Mouse (Mus musculus) forebrain, embryonic 14.5 days (tissue): ENCODE measurements around the gene Lrrc10b. TPM values are rescaled to one million over a fixed set of nuclear protein-coding genes. Genes with fewer than 3 reads are reported as not detected.

ENCODE experiments used
- ATAC-seq: fragments of 200-750 bp; cut with Nextera tagmentation; 2 replicates; pipeline ENCODE4 v1.8.0; 2017; ENCODE audit warnings: mild to moderate bottlenecking, moderate library complexity
- DNase-seq: peaks from one replicate; pipeline ENCODE4 v3.0.0-alpha.2; 2015; ENCODE audit warnings: low spot score
- H3K27ac ChIP-seq: fragments of 300-500 bp; sonication (generic); 2 replicates; pipeline ENCODE4 v1.5.1; 2014; ENCODE audit warnings: low read depth, mild to moderate bottlenecking, control low read depth, low read length, moderate library complexity
- H3K27me3 ChIP-seq: fragments of 300-500 bp; sonication (generic); replicated peaks from 2 replicates; pipeline ENCODE4 v1.6.1; 2014; ENCODE audit warnings: low read length, control low read depth, mixed read lengths; ENCODE audit not compliant: control insufficient read depth, insufficient read depth
- H3K36me3 ChIP-seq: fragments of 300-500 bp; sonication (generic); 2 replicates; pipeline ENCODE4 v1.6.1; 2014; ENCODE audit warnings: low read length, control low read depth; ENCODE audit not compliant: control insufficient read depth, insufficient read depth
- H3K4me1 ChIP-seq: fragments of 300-500 bp; sonication (generic); 2 replicates; pipeline ENCODE4 v1.6.1; 2014; ENCODE audit warnings: antibody characterized with exemption, low read length, control low read depth; ENCODE audit not compliant: control insufficient read depth, insufficient read depth
- H3K4me2 ChIP-seq: fragments of 300-500 bp; sonication (generic); 2 replicates; pipeline ENCODE4 v1.6.1; 2014; ENCODE audit warnings: mild to moderate bottlenecking, control low read depth, low read length
- H3K4me3 ChIP-seq: fragments of 300-500 bp; sonication (generic); 2 replicates; pipeline ENCODE4 v1.5.1; 2014; ENCODE audit warnings: low read depth, low read length, control low read depth
- H3K9ac ChIP-seq: fragments of 300-500 bp; sonication (generic); 2 replicates; pipeline ENCODE4 v1.6.1; 2014; ENCODE audit warnings: mild to moderate bottlenecking, low read length, control low read depth, moderate library complexity
- H3K9me3 ChIP-seq: fragments of 300-500 bp; sonication (generic); replicated peaks from 2 replicates; pipeline ENCODE4 v1.6.1; 2016; ENCODE audit warnings: low read length, control low read depth, mixed read lengths; ENCODE audit not compliant: control insufficient read depth
- WGBS: fragments of 180-500 bp; shearing (Covaris S2); extraction: QIAGEN DNeasy Blood & Tissue Kit; methylation state at CpG from one replicate; pipeline ENCODE4 v1.1.7; 2014; 5-methylcytosine and 5-hydroxymethylcytosine counted together
- polyA plus RNA-seq: library from polyadenylated mRNA; unstranded; fragments of >200 nt; fragmentation: Nextera tagmentation; extraction: Ambion mirVana; gene quantifications from 2 replicates; pipeline ENCODE4 v1.2.1, GENCODE M21; 2014

The Lrrc10b gene
- polyA plus RNA-seq, 1 experiment from 2014 or later = 0.76 TPM

GRCm38 (mm10) chr19:10473779-10474178 is 16.5 kb upstream of the Lrrc10b start:
- no peak overlapping the region for H3K27ac ChIP-seq
- H3K36me3 ChIP-seq = no peaks in the 10 kb centered on the region
- H3K4me1 ChIP-seq = no peaks in the 10 kb centered on the region
- no peak overlapping the region for H3K4me3 ChIP-seq
- H3K9ac ChIP-seq = no peak overlapping the region
- WGBS = 11% methylated on average over 6 of the region's 6 CpGs
- DNase-seq (no peak), ATAC-seq (no peak)
- H3K4me2 ChIP-seq = no peak overlapping the region
- no peaks in the 10 kb centered on the region for H3K9me3 ChIP-seq
- no peaks in the 10 kb centered on the region for H3K27me3 ChIP-seq

GRCm38 (mm10) chr19:10472958-10473357 is 15.7 kb upstream of the Lrrc10b start:
- Histone ChIP-seq H3K36me3 (no peaks in the 10 kb centered on the region), H3K27me3 (no peaks in the 10 kb centered on the region), H3K27ac (no peak overlapping the region), H3K4me3 (no peak overlapping the region), H3K9ac (no peak overlapping the region), H3K4me2 (no peak overlapping the region), H3K9me3 (no peaks in the 10 kb centered on the region), H3K4me1 (no peaks in the 10 kb centered on the region)
- DNase-seq (no peak), ATAC-seq (no peak)
- WGBS = 72% methylated on average over 3 of the region's 3 CpGs

- H3K9me3 ChIP-seq = no peaks in the 10 kb centered on the region
- ATAC-seq (no peak), DNase-seq (no peak)
- no peak overlapping the region for H3K4me2 ChIP-seq
- no peak overlapping the region for H3K4me3 ChIP-seq
- 62% methylated on average over 8 of the region's 8 CpGs for WGBS
- no peak overlapping the region for H3K27ac ChIP-seq
- H3K4me1 ChIP-seq = no peaks in the 10 kb centered on the region
- H3K27me3 ChIP-seq = no peaks in the 10 kb centered on the region
- H3K36me3 ChIP-seq = no peaks in the 10 kb centered on the region
- H3K9ac ChIP-seq = no peak overlapping the region
Observed at GRCm38 (mm10) chr19:10469171-10469658, 11.9 kb upstream of the Lrrc10b start.

- ATAC-seq (no peak), DNase-seq (no peak)
- Histone ChIP-seq H3K4me2 (no peak overlapping the region), H3K36me3 (no peaks in the 10 kb centered on the region), H3K9ac (no peak overlapping the region), H3K27ac (no peak overlapping the region), H3K4me3 (no peak overlapping the region), H3K9me3 (no peaks in the 10 kb centered on the region), H3K4me1 (no peaks in the 10 kb centered on the region), H3K27me3 (peaks cover 10% of the 10 kb centered on the region; the same call in 1 of the 2 replicates)
- 22% methylated on average over 4 of the region's 4 CpGs for WGBS
Observed at GRCm38 (mm10) chr19:10464427-10464826, 7.2 kb upstream of the Lrrc10b start.

DNA sequence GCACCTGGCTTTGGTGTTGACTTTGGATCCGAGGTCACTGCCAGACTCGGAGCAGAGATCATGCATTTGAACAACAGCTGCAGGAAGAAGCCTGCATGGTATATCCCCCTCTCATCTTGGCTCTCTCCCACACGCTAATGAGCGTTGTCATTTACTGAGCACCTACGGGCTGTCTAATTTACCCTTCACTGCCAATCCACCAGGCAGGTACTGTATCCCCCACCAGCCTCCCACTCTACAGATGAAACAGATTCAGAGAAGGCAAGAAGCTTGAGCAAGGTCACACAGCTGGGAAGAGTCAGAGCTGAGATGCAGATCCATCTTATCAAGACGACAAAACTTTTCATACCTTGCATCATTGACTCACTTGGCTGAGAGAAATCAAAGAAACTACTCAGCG is 4.3 kb upstream of the Lrrc10b start:
- Histone ChIP-seq H3K27ac (no peak overlapping the region), H3K9me3 (no peaks in the 10 kb centered on the region), H3K9ac (no peak overlapping the region), H3K4me1 (peaks cover 8% of the 10 kb centered on the region; the same call in 1 of the 2 replicates), H3K4me3 (no peak overlapping the region), H3K36me3 (no peaks in the 10 kb centered on the region), H3K4me2 (no peak overlapping the region), H3K27me3 (peaks cover 30% of the 10 kb centered on the region)
- DNase-seq (no peak), ATAC-seq (no peak)
- WGBS = 37% methylated on average over 7 of the region's 7 CpGs

GRCm38 (mm10) chr19:10459907-10460306 is 2.6 kb upstream of the Lrrc10b start:
- H3K4me1 ChIP-seq = peaks cover 11% of the 10 kb centered on the region; the same call in 1 of the 2 replicates
- peaks cover 44% of the 10 kb centered on the region for H3K27me3 ChIP-seq
- no peak overlapping the region for H3K4me2 ChIP-seq
- no peak overlapping the region for H3K4me3 ChIP-seq
- no peak overlapping the region for H3K9ac ChIP-seq
- DNase-seq (no peak), ATAC-seq (no peak)
- H3K9me3 ChIP-seq = no peaks in the 10 kb centered on the region
- no peak overlapping the region for H3K27ac ChIP-seq
- 40% methylated on average over 11 of the region's 11 CpGs for WGBS
- no peaks in the 10 kb centered on the region for H3K36me3 ChIP-seq

DNA sequence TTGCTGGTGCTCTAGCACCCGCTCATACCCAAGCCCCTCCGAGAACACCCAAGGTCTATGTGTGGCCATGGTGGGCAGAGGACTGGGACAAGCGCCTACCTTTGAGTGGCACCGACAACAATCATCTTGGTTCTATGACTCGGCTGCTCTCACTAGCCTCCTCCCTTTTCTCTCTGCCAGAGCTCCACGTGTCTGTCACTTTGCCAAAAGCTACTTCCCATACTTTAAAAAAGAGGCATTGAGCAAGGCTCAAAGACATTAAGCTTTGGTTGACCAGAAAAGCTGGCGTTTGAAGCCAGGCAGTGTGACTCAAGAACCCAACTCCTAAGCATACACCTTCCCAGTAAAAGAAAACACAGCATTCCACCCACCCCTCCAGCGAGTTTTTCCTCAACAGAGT is 823 bp upstream of the Lrrc10b start:
- 17% methylated on average over 8 of the region's 8 CpGs for WGBS

DNA sequence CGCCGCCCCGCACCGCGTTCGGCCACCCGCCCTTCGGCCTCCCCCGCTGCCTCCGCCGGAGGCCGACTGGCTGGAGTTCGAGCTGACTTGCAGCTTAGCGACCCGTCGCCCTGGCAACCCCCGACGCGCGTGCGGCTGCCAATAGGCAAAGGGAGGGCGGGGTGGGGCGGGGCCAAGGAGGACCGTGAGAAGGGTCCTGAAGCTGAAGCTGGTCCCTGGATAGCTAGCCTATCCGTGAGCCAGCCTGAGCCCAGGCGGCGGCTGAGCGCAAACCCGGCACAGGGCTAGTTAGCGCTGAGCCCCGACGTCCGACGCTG is 169 bp upstream of the Lrrc10b start:
- Histone ChIP-seq H3K27ac (no peak overlapping the region), H3K27me3 (peaks cover 44% of the 10 kb centered on the region), H3K9me3 (no peaks in the 10 kb centered on the region), H3K4me3 (peak overlapping the region; percentile 47), H3K36me3 (no peaks in the 10 kb centered on the region), H3K4me2 (peak overlapping the region; percentile 82), H3K9ac (peak overlapping the region; percentile 46; the same call in 1 of the 2 replicates), H3K4me1 (peaks cover 11% of the 10 kb centered on the region; the same call in 1 of the 2 replicates)
- peak; percentile 92 for DNase-seq
- peak; percentile 94 for ATAC-seq
- under 1% methylated on average over 29 of the region's 34 CpGs for WGBS

More for the DNA sequence above, 823 bp upstream of the Lrrc10b start:
- H3K4me2 ChIP-seq = peak overlapping the region; percentile 82
- H3K4me3 ChIP-seq = peak overlapping the region; percentile 47; the same call in 1 of the 2 replicates
- peaks cover 44% of the 10 kb centered on the region for H3K27me3 ChIP-seq
- DNase-seq = peak; percentile 55
- no peak overlapping the region for H3K27ac ChIP-seq
- H3K36me3 ChIP-seq = no peaks in the 10 kb centered on the region
- H3K9ac ChIP-seq = no peak overlapping the region
- no peaks in the 10 kb centered on the region for H3K9me3 ChIP-seq
- ATAC-seq = peak; percentile 10; the same call in 1 of the 2 replicates
- peaks cover 11% of the 10 kb centered on the region; the same call in 1 of the 2 replicates for H3K4me1 ChIP-seq

- 79% methylated on average over 3 of the region's 3 CpGs for WGBS
- Histone ChIP-seq H3K9ac (no peak overlapping the region), H3K4me1 (peaks cover 11% of the 10 kb centered on the region; the same call in 1 of the 2 replicates), H3K4me2 (no peak overlapping the region), H3K27ac (no peak overlapping the region), H3K9me3 (no peaks in the 10 kb centered on the region), H3K4me3 (no peak overlapping the region), H3K36me3 (no peaks in the 10 kb centered on the region), H3K27me3 (peaks cover 41% of the 10 kb centered on the region)
- no peak for ATAC-seq
- DNase-seq = no peak
Observed at GRCm38 (mm10) chr19:10455437-10455806, 1.9 kb downstream of the Lrrc10b start.
